Mouse (Mus musculus): ENCODE data around the gene Snx6. TPM values are rescaled to one million over a fixed set of nuclear protein-coding genes. Genes with fewer than 3 reads are reported as not detected.
"Not testable (repeated sequence)": the region's sequence is repeated elsewhere in the genome, so short reads cannot be mapped to it uniquely, and the experiment has no call there.

Gene Snx6
- polyA plus RNA-seq, 1 experiment from 2014 or later = 226 TPM

DNA sequence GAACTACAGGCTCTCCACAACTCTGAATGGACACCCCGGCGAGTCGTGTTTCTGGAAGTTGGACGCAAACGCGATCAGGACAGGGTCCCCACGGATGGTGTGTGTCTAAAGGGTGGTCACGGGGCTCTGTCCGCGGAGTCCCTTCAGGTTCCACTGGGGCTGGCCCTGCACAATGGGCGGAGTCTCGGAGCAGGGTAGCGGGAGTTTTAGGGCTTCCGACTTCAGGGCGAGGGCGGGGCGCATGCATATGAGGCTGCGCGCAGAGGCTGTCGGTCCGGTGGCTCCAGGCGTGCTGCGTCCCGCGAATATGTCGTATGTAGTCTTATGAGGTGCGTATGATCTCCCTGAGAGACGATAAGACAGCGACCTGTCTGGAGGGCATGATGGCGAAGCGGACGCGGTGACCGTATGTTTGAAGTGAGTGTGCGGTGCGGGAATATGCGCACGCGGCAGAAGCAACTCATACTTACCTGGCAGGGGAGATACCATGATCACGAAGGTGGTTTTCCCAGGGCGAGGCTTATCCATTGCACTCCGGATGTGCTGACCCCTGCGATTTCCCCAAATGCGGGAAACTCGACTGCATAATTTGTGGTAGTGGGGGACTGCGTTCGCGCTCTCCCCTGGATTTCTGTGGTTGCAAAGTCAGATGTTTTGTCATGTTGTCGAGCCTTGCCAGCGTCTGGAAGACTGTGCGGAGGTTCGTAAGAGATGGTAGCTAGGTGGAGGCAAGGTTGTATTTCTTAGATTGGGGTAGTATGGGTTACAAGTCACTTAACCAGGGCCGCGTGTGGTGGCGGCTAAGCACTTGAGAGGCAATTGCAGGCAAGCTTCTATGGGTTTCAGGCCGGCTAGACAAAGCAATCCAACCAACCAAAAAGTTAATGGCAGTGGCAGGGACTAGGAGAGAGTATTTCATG lies 66.1 kb downstream of the Snx6 start:
- not testable (repeated sequence) for H3K4me1 ChIP-seq, H3K36me3 ChIP-seq, H3K9me3 ChIP-seq, H3K4me3 ChIP-seq, H3K27ac ChIP-seq, H3K4me2 ChIP-seq, H3K27me3 ChIP-seq, H3K9ac ChIP-seq
- no CpG with 5 or more reads among the region's 56 CpGs for WGBS
- peak; percentile 90 for ATAC-seq (ENCODE audit: insufficient number of reproducible peaks, insufficient read depth, low FRiP score, low TSS enrichment, low read depth)

DNA sequence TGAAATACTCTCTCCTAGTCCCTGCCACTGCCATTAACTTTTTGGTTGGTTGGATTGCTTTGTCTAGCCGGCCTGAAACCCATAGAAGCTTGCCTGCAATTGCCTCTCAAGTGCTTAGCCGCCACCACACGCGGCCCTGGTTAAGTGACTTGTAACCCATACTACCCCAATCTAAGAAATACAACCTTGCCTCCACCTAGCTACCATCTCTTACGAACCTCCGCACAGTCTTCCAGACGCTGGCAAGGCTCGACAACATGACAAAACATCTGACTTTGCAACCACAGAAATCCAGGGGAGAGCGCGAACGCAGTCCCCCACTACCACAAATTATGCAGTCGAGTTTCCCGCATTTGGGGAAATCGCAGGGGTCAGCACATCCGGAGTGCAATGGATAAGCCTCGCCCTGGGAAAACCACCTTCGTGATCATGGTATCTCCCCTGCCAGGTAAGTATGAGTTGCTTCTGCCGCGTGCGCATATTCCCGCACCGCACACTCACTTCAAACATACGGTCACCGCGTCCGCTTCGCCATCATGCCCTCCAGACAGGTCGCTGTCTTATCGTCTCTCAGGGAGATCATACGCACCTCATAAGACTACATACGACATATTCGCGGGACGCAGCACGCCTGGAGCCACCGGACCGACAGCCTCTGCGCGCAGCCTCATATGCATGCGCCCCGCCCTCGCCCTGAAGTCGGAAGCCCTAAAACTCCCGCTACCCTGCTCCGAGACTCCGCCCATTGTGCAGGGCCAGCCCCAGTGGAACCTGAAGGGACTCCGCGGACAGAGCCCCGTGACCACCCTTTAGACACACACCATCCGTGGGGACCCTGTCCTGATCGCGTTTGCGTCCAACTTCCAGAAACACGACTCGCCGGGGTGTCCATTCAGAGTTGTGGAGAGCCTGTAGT lies 76.4 kb downstream of the Snx6 start:
- H3K9ac ChIP-seq, H3K4me1 ChIP-seq, H3K4me2 ChIP-seq, H3K9me3 ChIP-seq, H3K27me3 ChIP-seq, H3K36me3 ChIP-seq, H3K27ac ChIP-seq, H3K4me3 ChIP-seq: not testable (repeated sequence)
- peak; percentile 90 for ATAC-seq (ENCODE audit: insufficient number of reproducible peaks, insufficient read depth, low FRiP score, low TSS enrichment, low read depth)
- no CpG with 5 or more reads among the region's 56 CpGs for WGBS

DNA sequence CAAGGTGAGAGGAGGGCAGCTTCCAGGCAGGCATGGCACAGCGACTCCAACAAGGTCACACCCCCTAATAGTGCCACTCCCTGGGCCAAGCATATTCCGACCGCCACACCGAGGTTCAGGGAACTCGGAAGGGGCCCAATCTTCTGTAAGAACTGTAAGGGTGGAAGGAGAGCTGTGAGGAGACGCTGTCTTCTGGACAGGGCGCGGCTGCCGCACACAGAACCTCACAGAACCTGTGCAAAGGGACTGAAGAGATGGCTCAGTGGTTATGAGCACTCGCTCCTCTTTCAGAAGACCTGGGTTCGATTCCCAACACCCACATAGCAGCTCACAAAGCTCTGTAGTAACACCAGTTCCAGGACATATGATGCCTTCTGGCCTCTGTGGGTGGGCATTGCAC lies 78.0 kb downstream of the Snx6 start:
- H3K9me3 ChIP-seq; ATAC-seq (ENCODE audit: insufficient number of reproducible peaks, insufficient read depth, low FRiP score, low TSS enrichment, low read depth); H3K9ac ChIP-seq; H3K36me3 ChIP-seq; H3K27ac ChIP-seq; H3K4me1 ChIP-seq; H3K4me3 ChIP-seq; H3K4me2 ChIP-seq; H3K27me3 ChIP-seq: not testable (repeated sequence)
- WGBS = 68% methylated on average over 5 of the region's 11 CpGs

DNA sequence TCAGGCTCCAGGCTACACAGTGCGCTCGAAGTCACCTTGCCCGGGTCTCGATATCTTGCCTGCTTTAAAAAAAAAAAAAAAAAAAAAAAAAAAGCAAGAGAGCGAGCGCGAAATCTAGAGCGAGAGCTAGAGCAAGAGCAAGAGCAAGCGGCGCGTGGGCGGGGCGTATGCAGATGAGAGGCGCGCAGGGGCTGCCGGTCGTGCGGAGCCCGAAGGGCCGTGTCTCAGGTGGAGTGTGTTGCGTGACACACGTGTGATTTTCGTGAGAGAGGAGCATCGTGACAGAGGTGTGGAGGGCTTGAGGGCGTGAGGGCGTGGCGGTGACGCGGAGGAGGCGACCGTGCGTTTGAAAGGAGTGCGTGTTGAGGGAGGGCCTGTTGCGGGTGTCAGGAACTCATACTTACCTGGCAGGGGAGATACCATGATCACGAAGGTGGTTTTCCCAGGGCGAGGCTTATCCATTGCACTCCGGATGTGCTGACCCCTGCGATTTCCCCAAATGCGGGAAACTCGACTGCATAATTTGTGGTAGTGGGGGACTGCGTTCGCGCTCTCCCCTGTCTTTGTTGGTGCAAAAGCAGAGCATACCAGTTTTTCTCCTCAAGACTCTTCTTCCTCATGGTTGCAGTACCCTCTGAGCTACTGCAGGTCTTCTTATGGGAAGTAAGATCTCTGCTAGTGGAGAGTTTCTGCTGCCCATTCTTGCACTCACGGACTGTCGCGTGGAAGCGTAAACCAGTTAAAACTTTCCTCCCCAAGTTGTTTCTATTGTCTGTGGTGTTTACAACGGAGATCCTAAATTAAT lies 81.5 kb downstream of the Snx6 start:
- not testable (repeated sequence) for H3K4me1 ChIP-seq, H3K9me3 ChIP-seq, H3K9ac ChIP-seq, H3K36me3 ChIP-seq, H3K27ac ChIP-seq, H3K4me2 ChIP-seq, H3K4me3 ChIP-seq, H3K27me3 ChIP-seq
- ATAC-seq (ENCODE audit: insufficient number of reproducible peaks, insufficient read depth, low FRiP score, low TSS enrichment, low read depth) = peak; percentile 48
- WGBS = 0% methylated on average over 3 of the region's 48 CpGs

GRCm38 (mm10) chr12:54710494-54710879 lies 85.0 kb downstream of the Snx6 start:
- 0% methylated on average over 3 of the region's 8 CpGs for WGBS
- H3K4me1 ChIP-seq, H3K9me3 ChIP-seq, H3K27me3 ChIP-seq, H3K4me3 ChIP-seq, H3K36me3 ChIP-seq, H3K4me2 ChIP-seq, H3K9ac ChIP-seq: not testable (repeated sequence)
- peak; percentile 89 for ATAC-seq (ENCODE audit: insufficient number of reproducible peaks, insufficient read depth, low FRiP score, low TSS enrichment, low read depth)
- H3K27ac ChIP-seq = 0 out of 2 replicates have a peak overlapping the region, but pooled peaks have one; percentile 62

DNA sequence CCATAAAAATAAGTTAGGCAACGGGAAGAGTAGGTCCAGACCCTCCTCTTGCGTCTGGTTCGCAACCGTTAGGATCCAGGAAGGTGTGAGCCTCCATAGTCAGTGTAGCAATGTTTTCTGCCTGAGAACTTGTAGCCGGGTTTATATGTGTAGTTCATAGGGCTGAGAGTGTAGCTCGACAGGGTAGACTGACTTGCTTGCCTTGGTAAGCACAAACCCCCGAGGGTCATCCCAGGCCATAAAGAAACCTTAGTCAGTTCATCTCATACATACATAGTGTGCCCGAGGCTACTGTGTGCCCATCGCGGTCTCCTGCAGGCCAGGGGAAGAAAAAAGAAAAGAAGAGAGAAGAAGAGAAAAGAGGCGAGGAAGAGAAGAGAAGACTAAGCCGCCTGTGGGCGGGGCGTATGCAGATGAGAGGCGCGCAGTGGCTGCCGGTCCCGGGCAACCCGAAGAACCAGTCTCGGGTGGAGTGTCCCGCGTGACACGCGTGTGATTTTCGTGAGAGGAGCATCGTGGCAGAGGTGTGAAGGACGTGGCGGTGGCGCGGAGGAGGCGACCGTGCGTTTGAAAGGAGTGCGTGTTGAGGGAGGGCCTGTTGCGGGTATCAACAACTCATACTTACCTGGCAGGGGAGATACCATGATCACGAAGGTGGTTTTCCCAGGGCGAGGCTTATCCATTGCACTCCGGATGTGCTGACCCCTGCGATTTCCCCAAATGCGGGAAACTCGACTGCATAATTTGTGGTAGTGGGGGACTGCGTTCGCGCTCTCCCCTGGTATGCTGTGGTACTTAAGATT lies 85.6 kb downstream of the Snx6 start:
- not testable (repeated sequence) for H3K4me1 ChIP-seq, H3K9ac ChIP-seq, H3K36me3 ChIP-seq, H3K27ac ChIP-seq, H3K4me2 ChIP-seq, H3K9me3 ChIP-seq, H3K4me3 ChIP-seq, H3K27me3 ChIP-seq
- peak; percentile 77 for ATAC-seq (ENCODE audit: insufficient number of reproducible peaks, insufficient read depth, low FRiP score, low TSS enrichment, low read depth)
- WGBS = 0% methylated on average over 11 of the region's 44 CpGs

- H3K27me3 ChIP-seq = no peaks in the 10 kb centered on the region
- H3K36me3 ChIP-seq = no peaks in the 10 kb centered on the region
- no peaks in the 10 kb centered on the region for H3K9me3 ChIP-seq
- H3K4me3 ChIP-seq = no peak overlapping the region
- H3K27ac ChIP-seq = no peak overlapping the region
- WGBS = 73% methylated on average over 7 of the region's 7 CpGs
- no peak overlapping the region for H3K9ac ChIP-seq
- ATAC-seq (ENCODE audit: insufficient number of reproducible peaks, insufficient read depth, low FRiP score, low TSS enrichment, low read depth) = no peak
- peaks cover 7% of the 10 kb centered on the region; the same call in 1 of the 2 replicates for H3K4me1 ChIP-seq
- H3K4me2 ChIP-seq = no peak overlapping the region
These were observed 96.1 kb downstream of the Snx6 start for GRCm38 (mm10) chr12:54699394-54699793.

- WGBS = 58% methylated on average over 6 of the region's 6 CpGs
- no peak overlapping the region for H3K27ac ChIP-seq
- no peak overlapping the region for H3K4me2 ChIP-seq
- no peak for ATAC-seq (ENCODE audit: insufficient number of reproducible peaks, insufficient read depth, low FRiP score, low TSS enrichment, low read depth)
- H3K4me3 ChIP-seq = no peak overlapping the region
- H3K36me3 ChIP-seq = 0 out of 2 replicates have a peak, but pooled peaks cover 1% of the 10 kb centered on the region
- peak overlapping the region; percentile 46; the same call in 1 of the 2 replicates for H3K9ac ChIP-seq
- H3K4me1 ChIP-seq = peaks cover 7% of the 10 kb centered on the region; the same call in 1 of the 2 replicates
- H3K9me3 ChIP-seq = no peaks in the 10 kb centered on the region
- no peaks in the 10 kb centered on the region for H3K27me3 ChIP-seq
These were observed 97.7 kb downstream of the Snx6 start for GRCm38 (mm10) chr12:54697791-54698250.

- WGBS = 10% methylated on average over 7 of the region's 7 CpGs
- peak overlapping the region; percentile 48; the same call in 1 of the 2 replicates for H3K27ac ChIP-seq
- no peak; the same call in 1 of the 2 replicates for ATAC-seq (ENCODE audit: insufficient number of reproducible peaks, insufficient read depth, low FRiP score, low TSS enrichment, low read depth)
These were observed 98.4 kb downstream of the Snx6 start for GRCm38 (mm10) chr12:54697003-54697597.

More at GRCm38 (mm10) chr12:54697003-54697597, 98.4 kb downstream of the Snx6 start:
- no peaks in the 10 kb centered on the region for H3K27me3 ChIP-seq
- H3K9me3 ChIP-seq = no peaks in the 10 kb centered on the region
- H3K9ac ChIP-seq = no peak overlapping the region
- H3K4me2 ChIP-seq = no peak overlapping the region
- peaks cover 7% of the 10 kb centered on the region for H3K36me3 ChIP-seq
- H3K4me1 ChIP-seq = peaks cover 7% of the 10 kb centered on the region; the same call in 1 of the 2 replicates
- no peak overlapping the region for H3K4me3 ChIP-seq

Measured in embryonic facial prominence, embryonic 13.5 days (tissue).